Mouse (Mus musculus): ENCODE data around the gene Mtrex. TPM values are rescaled to one million over a fixed set of nuclear protein-coding genes. Genes with fewer than 3 reads are reported as not detected.
A peak's percentile ranks its signal among the peaks of the same experiment; 100 is the strongest.

The Mtrex gene
- total and polyA plus RNA-seq, 3 experiments, result 57.4 to 96.5 (median 62.2) TPM

- peaks cover 0 to 46% of the 10 kb centered on the region in 2 experiments; a peak in 2 of 4 replicates for H3K36me3 ChIP-seq (ENCODE audit: control insufficient read depth in 1 of 2, insufficient read depth in 2 of 2, low read length in 2 of 2)
- H3K9me3 ChIP-seq (replicated peaks; ENCODE audit: insufficient read depth, low read length), result no peaks in the 10 kb centered on the region
Observed at GRCm38 (mm10) chr13:112909663-112910062, 17.5 kb downstream of the Mtrex start.

GRCm38 (mm10) chr13:112902176-112902575, 25.0 kb downstream of the Mtrex start:
- Histone ChIP-seq H3K36me3 (ENCODE audit: control insufficient read depth in 1 of 2, insufficient read depth in 2 of 2, low read length in 2 of 2) (peaks cover 0 to 59% of the 10 kb centered on the region in 2 experiments; a peak in 2 of 4 replicates), H3K4me1 (ENCODE audit: control insufficient read depth in 1 of 2, insufficient read depth in 2 of 2, low read length in 2 of 2) (no peaks in the 10 kb centered on the region), H3K9me3 (replicated peaks; ENCODE audit: insufficient read depth, low read length) (no peaks in the 10 kb centered on the region), H3K27ac (ENCODE audit: control insufficient read depth, low read depth, low read length) (no peak overlapping the region), H3K9ac (ENCODE audit: control insufficient read depth, low read depth, low read length, poor library complexity, severe bottlenecking) (no peak overlapping the region), H3K27me3 (ENCODE audit: control insufficient read depth in 1 of 2, insufficient read depth in 2 of 2, low read length in 2 of 2) (no peaks in the 10 kb centered on the region), H3K79me2 (ENCODE audit: control insufficient read depth, insufficient read depth, low read length, poor library complexity) (no peaks in the 10 kb centered on the region), H3K4me3 (ENCODE audit: control insufficient read depth in 1 of 2, insufficient read depth in 1 of 2, low read depth in 2 of 2, low read length in 2 of 2) (no peak overlapping the region)
- DNase-seq (ENCODE audit: low read depth, low spot score), result no peak
- no peak for TF ChIP-seq MYC (IDR thresholded peaks at IDR 0.05; ENCODE audit: low read depth, low read length)
- TF ChIP-seq CHD2 (IDR thresholded peaks at IDR 0.05; ENCODE audit: low read length), result no peak
- no peak for TF ChIP-seq MEF2A (IDR thresholded peaks at IDR 0.05; ENCODE audit: extremely low read depth, insufficient replicate concordance, low read depth, low read length, poor library complexity, severe bottlenecking)
- no peak for TF ChIP-seq POLR2A (IDR thresholded peaks at IDR 0.05; ENCODE audit: control insufficient read depth in 1 of 2, insufficient read depth in 1 of 2, low read depth in 1 of 2, low read length in 2 of 2, poor library complexity in 1 of 2)
- TF ChIP-seq RCOR1 (IDR thresholded peaks at IDR 0.05; ENCODE audit: low read depth, low read length), result no peak
- TF ChIP-seq RAD21 (IDR thresholded peaks at IDR 0.05; ENCODE audit: low read depth, low read length), result no peak
- TF ChIP-seq BHLHE40 (IDR thresholded peaks at IDR 0.05; ENCODE audit: borderline replicate concordance, low read depth, low read length), result no peak
- TF ChIP-seq EP300 (IDR thresholded peaks at IDR 0.05; ENCODE audit: low read depth in 1 of 2, low read length in 2 of 2), result no peak
- TF ChIP-seq USF1 (IDR thresholded peaks at IDR 0.05; ENCODE audit: low read depth, low read length), result no peak
- TF ChIP-seq POLR2AphosphoS5 (IDR thresholded peaks at IDR 0.05; ENCODE audit: borderline replicate concordance, low read depth, low read length), result no peak
- TF ChIP-seq JUND (IDR thresholded peaks at IDR 0.05; ENCODE audit: low read depth, low read length), result no peak

More at GRCm38 (mm10) chr13:112909663-112910062, 17.5 kb downstream of the Mtrex start:
- no peak overlapping the region for H3K4me3 ChIP-seq (ENCODE audit: control insufficient read depth in 1 of 2, insufficient read depth in 1 of 2, low read depth in 2 of 2, low read length in 2 of 2)
- no peaks in the 10 kb centered on the region for H3K4me1 ChIP-seq (ENCODE audit: control insufficient read depth in 1 of 2, insufficient read depth in 2 of 2, low read length in 2 of 2)
- no peaks in the 10 kb centered on the region; the same call in 1 of the 2 replicates for H3K79me2 ChIP-seq (ENCODE audit: control insufficient read depth, insufficient read depth, low read length, poor library complexity)
- H3K27ac ChIP-seq (ENCODE audit: control insufficient read depth, low read depth, low read length), result no peak overlapping the region
- TF ChIP-seq UBTF (IDR thresholded peaks at IDR 0.05; ENCODE audit: borderline replicate concordance, insufficient read depth, low read depth, low read length) (no peak), USF1 (IDR thresholded peaks at IDR 0.05; ENCODE audit: low read depth, low read length) (no peak), RCOR1 (IDR thresholded peaks at IDR 0.05; ENCODE audit: low read depth, low read length) (no peak), TAL1 (IDR thresholded peaks at IDR 0.05; ENCODE audit: low read length) (no peak), POLR2AphosphoS2 (IDR thresholded peaks at IDR 0.05; ENCODE audit: low read length) (no peak), MEF2A (IDR thresholded peaks at IDR 0.05; ENCODE audit: extremely low read depth, insufficient replicate concordance, low read depth, low read length, poor library complexity, severe bottlenecking) (no peak), ZNF384 (IDR thresholded peaks at IDR 0.05; ENCODE audit: low read depth, low read length) (no peak), SIN3A (IDR thresholded peaks at IDR 0.05; ENCODE audit: low read length) (no peak), ZC3H11A (IDR thresholded peaks at IDR 0.05; ENCODE audit: low read depth, low read length) (peak; percentile 37; the same call in 1 of the 2 replicates), EP300 (IDR thresholded peaks at IDR 0.05; ENCODE audit: low read depth in 1 of 2, low read length in 2 of 2) (no peak), MAX (IDR thresholded peaks at IDR 0.05; ENCODE audit: low read length) (no peak), TBP (IDR thresholded peaks at IDR 0.05; ENCODE audit: low read depth, low read length) (no peak), USF2 (IDR thresholded peaks at IDR 0.05; ENCODE audit: borderline replicate concordance in 1 of 2, insufficient read depth in 1 of 2, low read depth in 1 of 2, low read length in 2 of 2) (no peak), POLR2AphosphoS5 (IDR thresholded peaks at IDR 0.05; ENCODE audit: borderline replicate concordance, low read depth, low read length) (no peak), HCFC1 (IDR thresholded peaks at IDR 0.05; ENCODE audit: low read depth, low read length) (no peak), MYB (IDR thresholded peaks at IDR 0.05; ENCODE audit: low read depth, low read length) (no peak), KAT2A (conservative IDR thresholded peaks at IDR 0.05; ENCODE audit: low read depth, low read length) (no peak), RAD21 (IDR thresholded peaks at IDR 0.05; ENCODE audit: low read depth, low read length) (peak; percentile 49), JUND (IDR thresholded peaks at IDR 0.05; ENCODE audit: low read depth, low read length) (no peak), MAZ (IDR thresholded peaks at IDR 0.05; ENCODE audit: low read depth, low read length) (no peak), MXI1 (IDR thresholded peaks at IDR 0.05; ENCODE audit: low read depth, low read length) (no peak), NRF1 (IDR thresholded peaks at IDR 0.05; ENCODE audit: insufficient read depth, low read depth, low read length, poor library complexity, severe bottlenecking) (no peak), POLR2A (IDR thresholded peaks at IDR 0.05; ENCODE audit: control insufficient read depth in 1 of 2, insufficient read depth in 1 of 2, low read depth in 1 of 2, low read length in 2 of 2, poor library complexity in 1 of 2) (no peak), SMC3 (IDR thresholded peaks at IDR 0.05; ENCODE audit: low read depth, low read length) (peak; percentile 80), TCF12 (IDR thresholded peaks at IDR 0.05; ENCODE audit: low read depth, low read length) (no peak), NELFE (IDR thresholded peaks at IDR 0.05; ENCODE audit: low read depth, low read length) (no peak), CHD2 (IDR thresholded peaks at IDR 0.05; ENCODE audit: low read length) (no peak), MAFK (IDR thresholded peaks at IDR 0.05; ENCODE audit: borderline replicate concordance, low read depth, low read length) (no peak), MYC (IDR thresholded peaks at IDR 0.05; ENCODE audit: low read depth, low read length) (no peak), ELF1 (IDR thresholded peaks at IDR 0.05; ENCODE audit: low read depth, low read length) (no peak), CHD1 (IDR thresholded peaks at IDR 0.05; ENCODE audit: low read depth, low read length) (no peak), CTCF (IDR thresholded peaks at IDR 0.05 in 2 of 3, conservative IDR thresholded peaks at IDR 0.05 in 1 of 3; ENCODE audit: control insufficient read depth in 1 of 3, insufficient read depth in 1 of 3, low read depth in 2 of 3, low read length in 3 of 3, poor library complexity in 1 of 3, severe bottlenecking in 1 of 3) (peak; percentile 38 to 77 (median 70)), ZKSCAN1 (IDR thresholded peaks at IDR 0.05; ENCODE audit: low read depth, low read length) (no peak)
- no peak overlapping the region for H3K9ac ChIP-seq (ENCODE audit: control insufficient read depth, low read depth, low read length, poor library complexity, severe bottlenecking)
- peak; percentile 69 for DNase-seq (ENCODE audit: low read depth, low spot score)
- H3K27me3 ChIP-seq (ENCODE audit: control insufficient read depth in 1 of 2, insufficient read depth in 2 of 2, low read length in 2 of 2), result no peaks in the 10 kb centered on the region

Measured in MEL (cell line).